In the genomic region with DNA sequence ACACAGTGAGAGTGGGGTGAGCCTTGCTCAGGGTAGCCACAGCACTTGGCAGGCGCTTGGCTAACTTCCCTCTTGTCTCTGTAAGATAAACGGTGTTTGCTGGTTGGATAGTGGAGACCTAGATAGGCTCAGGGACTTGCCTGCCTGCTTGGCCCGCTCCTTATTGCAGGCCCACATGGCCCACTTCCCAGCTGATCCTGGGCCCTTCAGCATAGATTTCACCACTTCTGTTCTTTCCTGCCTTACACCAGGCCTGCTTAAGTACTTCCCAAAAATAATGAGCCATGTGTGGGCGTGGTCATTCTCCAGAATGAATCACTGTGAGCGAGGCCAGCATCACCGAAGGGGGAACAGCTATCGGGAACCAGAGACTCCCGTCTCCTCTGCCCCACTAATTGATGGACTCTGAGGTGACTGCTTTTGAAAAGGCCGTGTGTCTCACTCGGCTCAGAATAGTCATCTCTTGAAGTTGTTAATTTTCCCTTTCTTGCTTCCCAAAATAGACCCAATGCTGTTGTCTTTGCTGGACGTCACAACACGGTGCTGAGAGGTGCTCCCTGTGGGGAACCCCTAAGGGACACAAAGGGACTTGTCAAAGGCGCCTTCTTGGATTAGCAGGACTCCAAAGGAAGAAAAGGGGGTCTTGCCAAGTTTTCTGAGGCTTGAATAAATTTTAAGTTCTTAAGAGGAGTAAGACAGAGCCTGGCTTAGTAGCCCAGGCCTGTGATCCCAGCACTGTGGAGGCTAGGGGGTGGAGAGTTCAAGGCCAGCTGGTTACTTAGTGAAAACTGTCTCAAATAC, we compare ENCODE assay signal across 7 mouse cellular contexts. TPM values are rescaled to one million over a fixed set of nuclear protein-coding genes. Genes with fewer than 3 reads are reported as not detected.
A peak's percentile ranks its signal among the peaks of the same experiment; 100 is the strongest.
DNase-seq lines count a peak whose midpoint lies in the region; ATAC-seq and TF ChIP-seq lines count a peak whose summit lies in the region.

No protein-coding gene starts in this region.

- 17% methylated on average over 13 of the region's 13 CpGs for WGBS in forebrain, embryonic 11.5 days
- 32% methylated on average over 13 of the region's 13 CpGs for WGBS in lung, postnatal 0 days

- H3K4me1 ChIP-seq in CH12.LX (ENCODE audit: control insufficient read depth in 1 of 2, insufficient read depth in 2 of 2) = peaks cover 44 to 58% of the 10 kb centered on the region in 2 experiments
- H3K4me1 ChIP-seq in forebrain, embryonic 11.5 days (replicated peaks; ENCODE audit: control insufficient read depth, insufficient read depth, low read length) = peaks cover 18% of the 10 kb centered on the region; the same call in 1 of the 2 replicates
- H3K4me1 ChIP-seq in lung, postnatal 0 days (ENCODE audit: insufficient read depth, low read depth, low read length) = peaks cover 20% of the 10 kb centered on the region; the same call in 1 of the 2 replicates

- DNase-seq in CH12.LX (ENCODE audit: extremely low read depth) = no peak
- DNase-seq in Muller cell, postnatal 12 days (ENCODE audit: inconsistent ontology term) = peak; percentile 84
- peak; percentile 80 for DNase-seq in forebrain, embryonic 11.5 days (ENCODE audit: low spot score)
- DNase-seq in heart, postnatal 14 days = peak; percentile 63 to 71
- DNase-seq in lung, postnatal 0 days (ENCODE audit: low spot score) = peak; percentile 90
- peak; percentile 45 for DNase-seq in retina, embryonic 14.5 days (ENCODE audit: low spot score)
- no peak for DNase-seq in natural killer cell, adult 2 months (ENCODE audit: low spot score in 2 of 2)

- TF ChIP-seq EP300 in CH12.LX (IDR thresholded peaks at IDR 0.05; ENCODE audit: low read length) = no peak
- no peak for TF ChIP-seq EP300 in lung, postnatal 0 days (IDR thresholded peaks at IDR 0.05)

- no peak for TF ChIP-seq POLR2A in CH12.LX (IDR thresholded peaks at IDR 0.05; ENCODE audit: low read depth, low read length)

- in situ Hi-C loops in CH12.LX (cut with MboI; ENCODE audit: low pct_ligation_motif_present, low pct_unique_long_range_greater_than_20kb, low sequenced_read_pairs) = no loop called here

- peak; percentile 83 for ATAC-seq in forebrain, embryonic 11.5 days (replicated peaks; ENCODE audit: low FRiP score)
- ATAC-seq in lung, postnatal 0 days = peak; percentile 78

- no peaks in the 10 kb centered on the region for H3K27me3 ChIP-seq in CH12.LX (replicated peaks)
- no peaks in the 10 kb centered on the region for H3K27me3 ChIP-seq in forebrain, embryonic 11.5 days (ENCODE audit: control insufficient read depth, insufficient read depth, low read length)
- H3K27me3 ChIP-seq in lung, postnatal 0 days (replicated peaks; ENCODE audit: insufficient read depth, low read length) = no peaks in the 10 kb centered on the region

- intact Hi-C loops in heart, postnatal 14 days (cut with DNase I) = no loop called here

- dilution Hi-C loops in CH12.LX (cut with MboI; ENCODE audit: extremely low pct_ligation_motif_present, extremely low pct_unique_long_range_greater_than_20kb, low sequenced_read_pairs) = no loop called here

- no peak for TF ChIP-seq RAD21 in CH12.LX (IDR thresholded peaks at IDR 0.05; ENCODE audit: low read depth, low read length)

- H3K79me2 ChIP-seq in CH12.LX (replicated peaks; ENCODE audit: control insufficient read depth, extremely low read depth, insufficient read depth, poor library complexity, severe bottlenecking) = no peaks in the 10 kb centered on the region

- peaks cover 18 to 26% of the 10 kb centered on the region in 2 experiments for H3K36me3 ChIP-seq in CH12.LX (replicated peaks in 1 of 2; ENCODE audit: control insufficient read depth in 1 of 2, insufficient read depth in 1 of 2, low read length in 1 of 2)
- H3K36me3 ChIP-seq in forebrain, embryonic 11.5 days (ENCODE audit: control insufficient read depth, insufficient read depth, low read length) = peaks cover 14% of the 10 kb centered on the region; the same call in 1 of the 2 replicates
- peaks cover 13% of the 10 kb centered on the region; the same call in 1 of the 2 replicates for H3K36me3 ChIP-seq in lung, postnatal 0 days (ENCODE audit: insufficient read depth, low read length)

- peaks cover 3% of the 10 kb centered on the region for H3K9me3 ChIP-seq in CH12.LX (replicated peaks; ENCODE audit: low read length)
- no peaks in the 10 kb centered on the region; the same call in 1 of the 2 replicates for H3K9me3 ChIP-seq in forebrain, embryonic 11.5 days (ENCODE audit: control insufficient read depth, low read length)
- H3K9me3 ChIP-seq in lung, postnatal 0 days (ENCODE audit: low read length) = no peaks in the 10 kb centered on the region

- TF ChIP-seq CTCF in CH12.LX (conservative IDR thresholded peaks at IDR 0.05 in 1 of 2, IDR thresholded peaks at IDR 0.05 in 1 of 2; ENCODE audit: low read depth in 2 of 2, low read length in 2 of 2) = no peak
- TF ChIP-seq CTCF in lung, postnatal 0 days (IDR thresholded peaks at IDR 0.05) = no peak

- no peak overlapping the region for H3K4me2 ChIP-seq in CH12.LX (ENCODE audit: insufficient read depth, low read depth, poor library complexity, severe bottlenecking)
- no peak overlapping the region for H3K4me2 ChIP-seq in forebrain, embryonic 11.5 days (ENCODE audit: low read depth, low read length, severe bottlenecking)
- no peak overlapping the region for H3K4me2 ChIP-seq in lung, postnatal 0 days (replicated peaks; ENCODE audit: low read depth, low read length)

- H3K27ac ChIP-seq in CH12.LX (ENCODE audit: insufficient read depth, low read depth) = peak overlapping the region; percentile 79
- H3K27ac ChIP-seq in forebrain, embryonic 11.5 days (ENCODE audit: low read depth, low read length) = peak overlapping the region; percentile 62; the same call in 1 of the 2 replicates
- peak overlapping the region; percentile 77 for H3K27ac ChIP-seq in lung, postnatal 0 days (ENCODE audit: low read length)

- peak overlapping the region in 1 of 3 experiments; percentile 22 for H3K4me3 ChIP-seq in CH12.LX (replicated peaks in 1 of 3; ENCODE audit: low read depth in 2 of 3, low read length in 2 of 3, poor library complexity in 1 of 3)
- no peak overlapping the region for H3K4me3 ChIP-seq in forebrain, embryonic 11.5 days (ENCODE audit: low read depth, low read length)
- no peak overlapping the region for H3K4me3 ChIP-seq in lung, postnatal 0 days (ENCODE audit: low read depth, low read length)

- H3K9ac ChIP-seq in CH12.LX (ENCODE audit: insufficient read depth, low read depth) = no peak overlapping the region
- no peak overlapping the region for H3K9ac ChIP-seq in forebrain, embryonic 11.5 days (ENCODE audit: low read length)
- H3K9ac ChIP-seq in lung, postnatal 0 days (replicated peaks; ENCODE audit: low read depth) = no peak overlapping the region

TF ChIP-seq in CH12.LX, 34 proteins besides CTCF, POLR2A, EP300 and RAD21:
- TF ChIP-seq ELF1 (IDR thresholded peaks at IDR 0.05; ENCODE audit: low read depth, low read length) (no peak), POLR2AphosphoS2 (IDR thresholded peaks at IDR 0.05; ENCODE audit: low read depth, low read length) (no peak), MXI1 (IDR thresholded peaks at IDR 0.05; ENCODE audit: low read depth, low read length) (no peak), CHD2 (IDR thresholded peaks at IDR 0.05; ENCODE audit: low read length) (no peak), SIN3A (IDR thresholded peaks at IDR 0.05; ENCODE audit: low read length) (no peak), MAX (IDR thresholded peaks at IDR 0.05; ENCODE audit: low read length) (no peak)

RNA-seq across cellular contexts. Expression of a gene that starts 17.8 kb away (rescaled TPM):
- 3.3 and 4.8 TPM in 2 replicates for total RNA-seq in CH12.LX (2012; rRNA removed)
- total RNA-seq in CH12.LX (2014; rRNA removed) = 2.6 and 2.9 TPM in 2 replicates
- polyA plus RNA-seq in CH12.LX (2012; ENCODE audit: insufficient read length, low read depth) = 2.7 TPM in 2 replicates
- polyA plus RNA-seq in forebrain, embryonic 11.5 days (2014; fragmentation: Nextera tagmentation; extraction: Ambion mirVana) = 15.0 and 16.0 TPM in 2 replicates
- total RNA-seq in heart, postnatal 14 days (2021) = 10 to 100 TPM; 14.5 to 14.7 TPM
- polyA plus RNA-seq in lung, postnatal 0 days (2015; fragmentation: Nextera tagmentation; extraction: Ambion mirVana) = 6.6 and 7.4 TPM in 2 replicates

RNA-seq across cellular contexts. Expression of a gene that starts 32.3 kb away (rescaled TPM):
- total RNA-seq in CH12.LX (2012; rRNA removed) (2.9 and 6.7 TPM in 2 replicates), CH12.LX (2014; rRNA removed) (1.4 and 2.3 TPM in 2 replicates)
- polyA plus RNA-seq in CH12.LX (2012; ENCODE audit: insufficient read length, low read depth) = 2.4 TPM in 2 replicates
- 4.6 and 5.6 TPM in 2 replicates for polyA plus RNA-seq in forebrain, embryonic 11.5 days (2014; fragmentation: Nextera tagmentation; extraction: Ambion mirVana)
- 10 to 100 TPM; 12.9 to 14.0 TPM for total RNA-seq in heart, postnatal 14 days (2021)
- 8.2 and 8.6 TPM in 2 replicates for polyA plus RNA-seq in lung, postnatal 0 days (2015; fragmentation: Nextera tagmentation; extraction: Ambion mirVana)

Comparison
In these comparisons a context has a peak if more than half of its experiments do, and no peak if none do; other contexts are left out.
1. DNase-seq: peak in Muller cell, postnatal 12 days (single experiment), forebrain, embryonic 11.5 days (single experiment), heart, postnatal 14 days (2 of 2), lung, postnatal 0 days (single experiment) and retina, embryonic 14.5 days (single experiment); none in CH12.LX (single experiment) and natural killer cell, adult 2 months (0 of 2).
2. Peak in every context shown above with its lines, with median percentiles within 50 percentile points of each other: H3K27ac ChIP-seq.